Mouse (Mus musculus): ENCODE data around the gene Ppp1r3d. TPM values are rescaled to one million over a fixed set of nuclear protein-coding genes. Genes with fewer than 3 reads are reported as not detected.

Ppp1r3d gene
- 3.6 and 3.7 TPM in 2 replicates for polyA plus RNA-seq (2015; fragmentation: Nextera tagmentation; extraction: Ambion mirVana)

DNA sequence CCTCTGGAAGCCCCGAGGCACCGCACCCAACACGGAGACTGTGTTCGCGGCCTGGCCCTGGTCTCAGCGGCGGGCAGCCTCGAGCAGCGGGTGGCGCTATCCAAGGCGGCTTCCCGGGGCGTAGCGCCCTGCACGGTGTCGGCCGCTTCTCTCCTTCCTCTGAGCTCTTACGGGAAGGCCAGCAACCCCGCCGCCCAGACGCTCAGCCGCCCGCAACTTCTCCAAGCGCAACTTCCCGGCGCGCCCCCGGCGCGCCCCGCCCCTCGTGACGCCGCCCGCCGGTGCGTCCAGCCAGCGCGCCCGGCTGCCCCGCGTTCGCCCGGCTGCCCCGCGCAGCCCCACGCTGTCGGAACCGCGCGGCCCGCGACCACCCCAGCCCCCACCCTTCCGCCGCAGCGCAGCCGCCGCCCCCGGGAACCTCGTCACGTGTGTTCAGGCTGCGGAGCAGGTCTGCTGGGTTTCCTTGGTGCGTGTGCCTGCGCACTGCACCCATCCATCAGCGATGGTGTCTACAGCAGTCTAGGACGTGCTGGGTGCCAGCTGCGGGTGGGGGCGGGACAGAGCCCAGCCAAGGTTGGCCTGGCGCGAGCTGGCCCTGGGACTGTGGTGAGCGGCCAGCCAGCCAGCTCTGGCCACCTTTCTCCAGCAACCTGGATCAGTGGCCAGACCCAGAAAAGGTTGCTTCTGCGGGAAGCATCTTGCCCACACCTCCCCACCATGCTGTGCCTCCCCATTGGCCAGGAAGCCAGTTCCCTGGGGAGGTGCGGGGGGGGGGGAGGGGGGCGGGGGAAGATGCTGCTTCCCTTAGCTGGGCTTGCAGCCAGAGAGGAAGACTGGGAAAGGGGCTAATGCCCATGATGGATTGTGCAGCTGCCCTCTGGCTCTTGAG lies at the start of gene Ppp1r3d, which contains the start of gene Fam217b:
TSS of gene Ppp1r3d (minus strand) at position 212 of the 889 bp plus-strand sequence.
TSS of gene Fam217b (plus strand) at position 264 of the 889 bp plus-strand sequence.
- peak within 1 kb of the TSS; percentile 79 for H3K27ac ChIP-seq (ENCODE audit: low read length)

DNA sequence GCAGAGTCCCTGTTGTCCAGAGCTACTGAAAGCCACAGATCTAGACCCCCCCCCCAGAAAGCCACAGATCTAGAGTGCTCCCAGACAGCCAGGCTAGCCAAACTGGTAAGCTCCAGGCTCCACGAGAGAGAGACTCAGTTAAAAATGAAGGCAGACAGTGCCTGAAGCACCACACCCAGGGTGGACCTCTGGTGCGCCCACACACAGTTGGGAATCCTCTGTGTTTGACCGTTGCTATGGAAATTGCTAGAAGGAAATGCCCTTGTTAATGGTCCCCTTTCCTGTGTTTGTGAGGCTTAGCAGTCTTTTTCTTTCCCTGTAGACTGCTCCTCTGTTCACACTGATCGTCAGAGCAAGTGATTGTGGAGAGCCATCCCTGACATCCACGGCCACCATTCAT lies 46.1 kb upstream of the Ppp1r3d start:
- no peak for ATAC-seq
- WGBS, result 59% methylated on average over 5 of the region's 5 CpGs
- no peaks in the 10 kb centered on the region for H3K27me3 ChIP-seq (ENCODE audit: control insufficient read depth, insufficient read depth, low read depth, low read length)
- H3K27ac ChIP-seq (ENCODE audit: low read length), result no peak overlapping the region
- H3K4me2 ChIP-seq (ENCODE audit: low read length), result no peak overlapping the region
- peaks cover 3% of the 10 kb centered on the region; the same call in 1 of the 2 replicates for H3K4me1 ChIP-seq (ENCODE audit: control insufficient read depth, insufficient read depth, low read length)
- H3K36me3 ChIP-seq (ENCODE audit: control insufficient read depth, insufficient read depth, low read length), result no peaks in the 10 kb centered on the region
- no peak overlapping the region for H3K4me3 ChIP-seq (ENCODE audit: low read depth, low read length)
- H3K9ac ChIP-seq (ENCODE audit: low read depth, low read length), result no peak overlapping the region
- H3K9me3 ChIP-seq (replicated peaks; ENCODE audit: control insufficient read depth, low read length, poor library complexity, severe bottlenecking), result no peaks in the 10 kb centered on the region; the same call in 1 of the 2 replicates

More for the DNA sequence above, at the start of gene Ppp1r3d, which contains the start of gene Fam217b:
- under 1% methylated on average over 53 of the region's 74 CpGs for WGBS
- peak; percentile 89 for ATAC-seq
- H3K27me3 ChIP-seq (ENCODE audit: control insufficient read depth, insufficient read depth, low read depth, low read length), result peaks cover 5% of the 10 kb centered on the region; the same call in 1 of the 2 replicates
- peak within 1 kb of the TSS; percentile 77 for H3K9ac ChIP-seq (ENCODE audit: low read depth, low read length)
- H3K36me3 ChIP-seq (ENCODE audit: control insufficient read depth, insufficient read depth, low read length), result no peaks in the 10 kb centered on the region
- H3K4me3 ChIP-seq (ENCODE audit: low read depth, low read length), result peak within 1 kb of the TSS; percentile 71
- H3K9me3 ChIP-seq (replicated peaks; ENCODE audit: control insufficient read depth, low read length, poor library complexity, severe bottlenecking), result no peaks in the 10 kb centered on the region
- peak within 1 kb of the TSS; percentile 94 for H3K4me2 ChIP-seq (ENCODE audit: low read length)
- peaks cover 17% of the 10 kb centered on the region; the same call in 1 of the 2 replicates for H3K4me1 ChIP-seq (ENCODE audit: control insufficient read depth, insufficient read depth, low read length)

DNA sequence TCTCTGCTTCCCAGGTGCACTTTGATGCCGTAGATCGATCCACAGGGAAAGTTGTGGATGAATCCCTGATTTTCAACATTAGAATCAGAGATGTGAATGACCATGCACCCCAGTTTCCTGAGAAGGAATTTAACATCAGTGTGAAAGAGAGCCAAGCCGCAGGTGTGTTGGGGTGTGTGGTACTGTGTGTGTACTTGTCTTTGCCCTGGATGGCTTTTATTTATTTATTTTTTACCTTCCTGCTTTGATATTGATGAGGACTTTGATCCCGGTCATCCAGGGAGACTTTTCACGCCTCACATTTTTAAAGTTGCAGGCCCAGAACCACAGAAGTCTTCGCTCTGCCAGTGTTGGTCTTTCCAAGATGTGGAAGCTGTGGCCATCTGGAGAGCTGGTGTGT lies 43.1 kb upstream of the Ppp1r3d start:
- Histone ChIP-seq H3K36me3 (ENCODE audit: control insufficient read depth, insufficient read depth, low read length) (no peaks in the 10 kb centered on the region), H3K9ac (ENCODE audit: low read depth, low read length) (no peak overlapping the region), H3K4me3 (ENCODE audit: low read depth, low read length) (no peak overlapping the region), H3K4me2 (ENCODE audit: low read length) (no peak overlapping the region), H3K9me3 (replicated peaks; ENCODE audit: control insufficient read depth, low read length, poor library complexity, severe bottlenecking) (no peaks in the 10 kb centered on the region; the same call in 1 of the 2 replicates), H3K4me1 (ENCODE audit: control insufficient read depth, insufficient read depth, low read length) (peaks cover 11% of the 10 kb centered on the region), H3K27me3 (ENCODE audit: control insufficient read depth, insufficient read depth, low read depth, low read length) (no peaks in the 10 kb centered on the region), H3K27ac (ENCODE audit: low read length) (no peak overlapping the region)
- WGBS, result 96% methylated on average over 6 of the region's 6 CpGs
- no peak for ATAC-seq

DNA sequence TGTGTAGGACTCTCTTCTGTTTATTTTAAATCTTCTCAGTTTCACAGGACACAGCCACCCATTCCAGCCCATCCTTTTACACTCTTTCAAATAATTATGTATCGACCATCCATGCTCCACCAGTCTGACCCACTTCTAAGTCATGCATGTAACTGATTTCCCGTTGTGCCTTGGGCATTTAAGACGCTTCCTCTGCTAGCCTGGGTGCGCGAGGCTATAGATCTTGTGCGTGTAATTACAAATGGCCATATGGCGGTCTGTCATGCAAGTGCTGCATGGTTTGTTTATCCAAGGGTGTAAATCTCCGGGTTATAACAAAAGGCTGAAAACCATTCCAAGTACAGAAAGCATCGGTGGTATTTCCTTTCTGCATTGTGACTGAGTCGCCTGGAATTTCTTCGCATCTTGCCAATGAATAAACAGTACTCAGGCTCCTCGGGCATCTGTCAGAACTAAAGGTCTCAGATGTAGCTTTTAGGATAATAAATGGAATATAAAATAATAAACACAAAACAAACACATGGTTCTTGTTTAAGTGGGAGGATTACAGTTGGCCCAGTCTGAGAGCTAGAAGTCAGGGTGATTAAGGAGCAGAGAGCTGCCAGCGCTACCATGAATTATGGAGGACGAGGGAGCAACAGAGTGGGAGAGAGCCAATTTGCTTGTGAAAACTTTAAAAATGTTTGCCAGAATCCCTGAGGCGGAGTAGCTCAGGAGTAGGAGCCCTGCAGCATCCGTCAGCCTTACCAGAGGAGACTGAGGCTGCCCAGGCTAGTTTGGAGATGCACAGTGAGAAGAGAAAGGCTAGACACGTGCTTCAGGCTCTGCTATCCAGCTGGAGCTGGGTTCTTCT lies 40.6 kb upstream of the Ppp1r3d start:
- Histone ChIP-seq H3K4me3 (ENCODE audit: low read depth, low read length) (no peak overlapping the region), H3K9me3 (replicated peaks; ENCODE audit: control insufficient read depth, low read length, poor library complexity, severe bottlenecking) (no peaks in the 10 kb centered on the region; the same call in 1 of the 2 replicates), H3K27me3 (ENCODE audit: control insufficient read depth, insufficient read depth, low read depth, low read length) (no peaks in the 10 kb centered on the region), H3K36me3 (ENCODE audit: control insufficient read depth, insufficient read depth, low read length) (no peaks in the 10 kb centered on the region), H3K27ac (ENCODE audit: low read length) (peak overlapping the region; percentile 61), H3K4me2 (ENCODE audit: low read length) (peak overlapping the region; percentile 26), H3K4me1 (ENCODE audit: control insufficient read depth, insufficient read depth, low read length) (peaks cover 9% of the 10 kb centered on the region), H3K9ac (ENCODE audit: low read depth, low read length) (no peak overlapping the region)
- ATAC-seq, result peak; percentile 76
- WGBS, result 28% methylated on average over 17 of the region's 17 CpGs

DNA sequence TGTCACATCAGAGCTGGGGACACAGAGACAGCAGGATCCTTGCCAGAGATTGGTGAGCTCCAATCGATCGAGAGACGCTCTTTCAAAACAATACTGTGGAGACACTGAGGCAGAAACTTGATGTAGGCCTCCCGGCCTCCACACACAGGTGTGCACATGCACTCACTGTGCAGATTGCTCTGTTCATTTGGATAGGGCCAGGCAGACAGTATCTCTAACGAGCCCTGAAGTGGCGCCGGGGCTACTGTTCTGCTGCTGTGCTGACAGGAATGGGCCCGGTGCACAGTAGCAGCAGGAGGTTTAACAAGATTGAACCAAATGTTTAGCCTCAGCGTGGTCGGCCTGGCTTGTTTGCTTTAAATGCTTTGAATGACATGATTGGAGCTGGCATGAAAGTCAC lies 36.7 kb upstream of the Ppp1r3d start:
- Histone ChIP-seq H3K4me1 (ENCODE audit: control insufficient read depth, insufficient read depth, low read length) (peaks cover 9% of the 10 kb centered on the region), H3K4me3 (ENCODE audit: low read depth, low read length) (no peak overlapping the region), H3K27ac (ENCODE audit: low read length) (no peak overlapping the region), H3K9ac (ENCODE audit: low read depth, low read length) (no peak overlapping the region), H3K9me3 (replicated peaks; ENCODE audit: control insufficient read depth, low read length, poor library complexity, severe bottlenecking) (no peaks in the 10 kb centered on the region), H3K27me3 (ENCODE audit: control insufficient read depth, insufficient read depth, low read depth, low read length) (no peaks in the 10 kb centered on the region), H3K36me3 (ENCODE audit: control insufficient read depth, insufficient read depth, low read length) (no peaks in the 10 kb centered on the region), H3K4me2 (ENCODE audit: low read length) (no peak overlapping the region)
- no peak for ATAC-seq
- 62% methylated on average over 10 of the region's 10 CpGs for WGBS

DNA sequence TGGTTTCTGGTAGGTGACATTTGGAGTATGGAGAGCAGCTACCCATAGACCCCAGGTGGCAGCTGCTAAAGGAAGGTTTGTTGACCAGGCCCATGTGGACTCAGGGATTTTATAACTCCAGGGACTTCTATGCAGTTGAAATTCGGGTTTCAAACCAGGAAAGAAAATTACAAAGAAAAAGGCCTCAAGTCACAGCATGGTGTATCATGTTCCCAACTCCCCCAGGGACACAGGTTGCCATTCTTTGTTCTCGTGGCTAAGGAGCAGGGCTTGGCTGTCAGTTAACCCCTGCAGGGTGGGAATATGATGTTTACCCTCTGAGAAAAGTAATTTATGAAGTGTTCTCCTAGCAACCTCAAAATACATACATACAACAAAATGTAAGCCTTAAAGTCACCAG lies 36.0 kb upstream of the Ppp1r3d start:
- no peaks in the 10 kb centered on the region for H3K27me3 ChIP-seq (ENCODE audit: control insufficient read depth, insufficient read depth, low read depth, low read length)
- 11% methylated on average over 2 of the region's 2 CpGs for WGBS
- H3K9ac ChIP-seq (ENCODE audit: low read depth, low read length), result no peak overlapping the region
- H3K4me3 ChIP-seq (ENCODE audit: low read depth, low read length), result no peak overlapping the region
- H3K27ac ChIP-seq (ENCODE audit: low read length), result no peak overlapping the region
- ATAC-seq, result no peak
- H3K36me3 ChIP-seq (ENCODE audit: control insufficient read depth, insufficient read depth, low read length), result no peaks in the 10 kb centered on the region
- H3K9me3 ChIP-seq (replicated peaks; ENCODE audit: control insufficient read depth, low read length, poor library complexity, severe bottlenecking), result no peaks in the 10 kb centered on the region
- no peak overlapping the region for H3K4me2 ChIP-seq (ENCODE audit: low read length)
- peaks cover 7% of the 10 kb centered on the region for H3K4me1 ChIP-seq (ENCODE audit: control insufficient read depth, insufficient read depth, low read length)

DNA sequence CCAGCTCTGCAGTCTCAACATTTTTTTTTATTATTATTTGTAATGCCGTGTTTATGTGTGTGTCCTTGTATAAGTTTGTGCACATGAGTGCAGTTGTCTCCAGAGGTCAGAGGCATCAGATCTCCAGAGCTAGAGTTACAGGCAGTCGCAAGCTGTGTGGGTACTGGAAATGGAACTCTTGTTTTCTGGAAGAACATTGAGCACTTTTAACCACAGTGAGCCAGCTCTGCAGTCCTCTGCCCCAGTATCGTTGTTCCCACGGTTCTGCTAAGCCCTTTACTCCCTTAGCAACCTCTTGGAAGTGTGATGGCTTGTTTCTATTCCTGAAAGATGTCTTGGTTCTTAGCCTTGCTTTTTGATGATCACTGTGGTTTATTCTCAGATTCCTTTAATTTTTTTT lies 35.1 kb upstream of the Ppp1r3d start:
- H3K27me3 ChIP-seq (ENCODE audit: control insufficient read depth, insufficient read depth, low read depth, low read length), result no peaks in the 10 kb centered on the region
- no peak overlapping the region for H3K9ac ChIP-seq (ENCODE audit: low read depth, low read length)
- no peaks in the 10 kb centered on the region for H3K36me3 ChIP-seq (ENCODE audit: control insufficient read depth, insufficient read depth, low read length)
- H3K4me2 ChIP-seq (ENCODE audit: low read length), result no peak overlapping the region
- 79% methylated on average over 4 of the region's 4 CpGs for WGBS
- no peaks in the 10 kb centered on the region for H3K4me1 ChIP-seq (ENCODE audit: control insufficient read depth, insufficient read depth, low read length)
- H3K4me3 ChIP-seq (ENCODE audit: low read depth, low read length), result no peak overlapping the region
- no peak overlapping the region for H3K27ac ChIP-seq (ENCODE audit: low read length)
- no peaks in the 10 kb centered on the region for H3K9me3 ChIP-seq (replicated peaks; ENCODE audit: control insufficient read depth, low read length, poor library complexity, severe bottlenecking)
- ATAC-seq, result no peak

DNA sequence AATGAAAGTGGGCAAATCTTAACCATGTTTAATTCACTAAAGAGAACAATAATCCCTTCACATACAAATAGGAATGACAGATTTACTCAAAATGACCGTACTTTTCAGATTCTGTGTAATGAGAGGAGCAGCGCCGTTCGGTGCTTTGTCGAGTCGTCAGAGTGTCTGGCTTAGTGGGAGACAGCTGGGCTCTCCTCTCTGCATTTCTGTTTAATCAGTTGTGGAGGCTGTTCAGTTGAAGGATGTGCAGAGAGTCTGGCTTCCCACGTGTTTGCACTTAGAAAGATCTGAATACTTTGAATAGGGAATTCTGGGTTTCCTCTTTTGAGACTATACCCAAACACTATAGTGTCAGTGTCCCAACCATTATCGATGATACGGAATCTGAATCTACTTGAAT lies 23.0 kb upstream of the Ppp1r3d start:
- 55% methylated on average over 9 of the region's 9 CpGs for WGBS
- ATAC-seq, result no peak
- H3K27ac ChIP-seq (ENCODE audit: low read length), result no peak overlapping the region

More for the DNA sequence above, 23.0 kb upstream of the Ppp1r3d start:
- H3K9ac ChIP-seq (ENCODE audit: low read depth, low read length), result no peak overlapping the region
- no peaks in the 10 kb centered on the region for H3K9me3 ChIP-seq (replicated peaks; ENCODE audit: control insufficient read depth, low read length, poor library complexity, severe bottlenecking)
- H3K4me1 ChIP-seq (ENCODE audit: control insufficient read depth, insufficient read depth, low read length), result 0 out of 2 replicates have a peak, but pooled peaks cover 3% of the 10 kb centered on the region
- H3K4me2 ChIP-seq (ENCODE audit: low read length), result no peak overlapping the region
- no peaks in the 10 kb centered on the region for H3K27me3 ChIP-seq (ENCODE audit: control insufficient read depth, insufficient read depth, low read depth, low read length)
- H3K36me3 ChIP-seq (ENCODE audit: control insufficient read depth, insufficient read depth, low read length), result no peaks in the 10 kb centered on the region
- H3K4me3 ChIP-seq (ENCODE audit: low read depth, low read length), result no peak overlapping the region
